Mouse (Mus musculus) bone marrow, adult 2 months (tissue): ENCODE measurements around the gene Foxa3.

Experiments
- CTCF ChIP-seq: fragments of 200-500 bp; IDR thresholded peaks from 2 replicates; pipeline ENCODE4 v1.5.1; 2011; ENCODE audit warnings: low read length, control low read depth; ENCODE audit not compliant: control insufficient read depth, insufficient read depth
- POLR2A ChIP-seq: fragments of 200-500 bp; IDR thresholded peaks from 2 replicates; pipeline ENCODE4 v1.6.1; 2011; ENCODE audit warnings: low read depth, mild to moderate bottlenecking, control low read depth, low read length, borderline replicate concordance; ENCODE audit not compliant: control insufficient read depth

DNA sequence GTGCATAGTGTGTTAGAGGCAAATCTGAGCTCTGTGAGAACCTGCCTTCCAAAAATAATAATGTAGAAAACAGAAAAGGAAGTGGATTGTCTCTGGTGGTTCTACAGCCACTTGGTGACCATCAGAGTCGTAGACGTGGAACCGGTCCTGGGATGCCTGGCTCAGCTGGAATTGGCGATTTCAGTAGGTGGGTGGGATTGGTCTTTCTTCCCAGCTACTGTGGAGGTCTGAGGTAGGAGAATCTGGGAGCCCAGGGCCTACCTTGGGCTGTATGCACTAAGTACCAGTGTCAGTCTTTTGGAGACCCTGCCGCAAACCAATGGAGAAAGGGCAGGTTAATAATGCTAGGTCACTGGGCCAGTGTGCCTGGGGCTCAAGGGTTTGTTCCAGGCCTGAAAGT is 30.3 kb downstream of the Foxa3 start:
- TF ChIP-seq CTCF (no peak), POLR2A (no peak)
